Mouse (Mus musculus) cortical plate, adult 2 months (tissue): Measurements from ENCODE around the gene Fam207a. TPM values are rescaled to one million over a fixed set of nuclear protein-coding genes. Genes with fewer than 3 reads are reported as not detected.

ENCODE experiments used
- H3K27ac ChIP-seq: fragments of 200-500 bp; 2 replicates; pipeline ENCODE4 v1.5.1; 2012; ENCODE audit warnings: low read length, control low read depth, inconsistent platforms; ENCODE audit not compliant: insufficient read depth
- H3K4me1 ChIP-seq: fragments of 200-500 bp; 2 replicates; pipeline ENCODE4 v1.6.1; 2011; ENCODE audit warnings: low read length; ENCODE audit not compliant: control insufficient read depth, insufficient read depth
- H3K4me3 ChIP-seq: fragments of 200-500 bp; 2 replicates; pipeline ENCODE4 v1.5.1; 2011; ENCODE audit warnings: mild to moderate bottlenecking, low read length, control low read depth; ENCODE audit not compliant: insufficient read depth
- CTCF ChIP-seq: fragments of 200-500 bp; IDR thresholded peaks from 2 replicates; pipeline ENCODE4 v1.5.1; 2011; ENCODE audit warnings: mild to moderate bottlenecking, control low read depth, low read length; ENCODE audit not compliant: insufficient read depth; ENCODE audit errors: extremely low read depth
- POLR2A ChIP-seq: fragments of 200-500 bp; IDR thresholded peaks from 2 replicates; pipeline ENCODE4 v1.6.1; 2011; ENCODE audit warnings: mild to moderate bottlenecking, low read length, control low read depth; ENCODE audit not compliant: insufficient read depth; ENCODE audit errors: extremely low read depth
- polyA plus RNA-seq: library from polyadenylated mRNA; depleted of rRNA; stranded (reverse); fragments of >200 nt; gene quantifications from 2 replicates; pipeline ENCODE4 v1.2.3, GENCODE M21; 2012

Gene Fam207a
- polyA plus RNA-seq, 1 experiment = 35.1 TPM

- Histone ChIP-seq H3K4me3 (no peak overlapping the region), H3K27ac (no peak overlapping the region), H3K4me1 (peaks cover 4% of the 10 kb centered on the region; the same call in 1 of the 2 replicates)
- TF ChIP-seq CTCF (no peak), POLR2A (no peak)
These were observed 51.2 kb downstream of the Fam207a start for GRCm38 (mm10) chr10:77464181-77464936.

DNA sequence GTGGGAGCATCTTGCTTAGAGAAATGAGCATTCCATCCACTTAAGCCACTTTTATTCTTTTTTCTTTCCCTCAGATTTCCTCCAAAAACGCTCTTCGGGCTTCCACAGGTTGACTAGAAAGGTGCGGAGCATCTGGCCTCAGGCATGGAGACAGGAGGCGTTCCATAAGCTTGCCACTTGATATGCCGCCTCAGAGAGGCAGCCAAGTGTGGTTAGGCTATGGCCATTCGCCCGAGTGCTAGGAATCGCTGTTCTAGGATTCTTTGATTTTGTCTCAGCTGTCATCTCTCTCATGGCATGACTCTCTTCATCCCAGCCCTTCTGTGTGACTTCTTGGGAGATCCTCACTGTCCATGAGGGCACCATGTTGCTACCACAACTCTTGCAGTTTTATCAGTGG is 54.4 kb downstream of the Fam207a start:
- Histone ChIP-seq H3K4me3 (no peak overlapping the region), H3K27ac (no peak overlapping the region), H3K4me1 (no peaks in the 10 kb centered on the region)
- TF ChIP-seq POLR2A (no peak), CTCF (no peak)

GRCm38 (mm10) chr10:77457701-77458100 is 57.9 kb downstream of the Fam207a start:
- Histone ChIP-seq H3K4me1 (no peaks in the 10 kb centered on the region), H3K4me3 (no peak overlapping the region), H3K27ac (no peak overlapping the region)
- TF ChIP-seq CTCF = no peak
- TF ChIP-seq POLR2A = no peak

DNA sequence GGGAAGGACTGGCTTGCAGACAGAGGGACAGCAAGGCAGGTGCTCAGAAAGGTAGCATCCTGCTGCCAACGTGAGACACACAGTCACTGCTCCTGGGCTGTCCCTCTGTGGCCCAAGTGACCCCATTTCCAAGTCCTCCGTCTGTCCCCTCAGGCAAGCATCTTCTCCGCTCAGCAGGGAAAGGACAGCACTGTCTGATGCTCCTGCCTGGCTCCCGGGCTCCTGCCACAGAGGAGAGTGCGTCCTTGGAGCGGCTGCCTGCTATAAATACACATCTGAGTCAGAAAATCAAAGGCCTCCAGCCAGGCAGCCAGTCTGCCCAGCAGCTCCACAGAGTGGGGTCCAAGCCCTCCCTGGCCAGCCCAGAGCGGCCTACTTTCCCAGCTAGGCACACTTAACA is 59.1 kb downstream of the Fam207a start:
- no peak overlapping the region for H3K27ac ChIP-seq
- H3K4me1 ChIP-seq = no peaks in the 10 kb centered on the region
- no peak overlapping the region for H3K4me3 ChIP-seq
- no peak for TF ChIP-seq POLR2A
- TF ChIP-seq CTCF = no peak

- Histone ChIP-seq H3K4me1 (no peaks in the 10 kb centered on the region), H3K4me3 (no peak overlapping the region), H3K27ac (no peak overlapping the region)
- TF ChIP-seq POLR2A (no peak), CTCF (no peak)
These were observed 60.2 kb downstream of the Fam207a start for GRCm38 (mm10) chr10:77455251-77456010.

DNA sequence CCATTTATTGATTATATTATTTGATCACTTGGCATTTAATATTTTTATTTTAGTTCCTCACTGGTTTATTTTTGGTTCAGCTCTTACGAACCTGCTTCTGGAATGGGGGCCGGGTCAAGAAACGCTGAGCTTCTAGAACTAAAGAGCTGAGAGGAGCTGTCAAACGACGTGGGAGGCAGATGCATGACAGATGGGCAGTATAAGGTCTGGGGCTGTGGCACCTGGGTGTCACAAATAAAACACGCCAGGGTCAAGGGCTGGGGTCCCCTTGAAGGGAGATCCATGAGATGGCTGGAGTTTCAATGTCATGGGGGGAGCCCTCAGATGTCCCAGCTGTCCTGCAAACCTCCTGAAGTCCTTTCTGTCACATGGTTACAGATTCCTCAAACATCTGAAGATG is 60.8 kb downstream of the Fam207a start:
- Histone ChIP-seq H3K4me1 (peaks cover 1% of the 10 kb centered on the region; the same call in 1 of the 2 replicates), H3K4me3 (no peak overlapping the region), H3K27ac (no peak overlapping the region)
- TF ChIP-seq CTCF = no peak
- no peak for TF ChIP-seq POLR2A

DNA sequence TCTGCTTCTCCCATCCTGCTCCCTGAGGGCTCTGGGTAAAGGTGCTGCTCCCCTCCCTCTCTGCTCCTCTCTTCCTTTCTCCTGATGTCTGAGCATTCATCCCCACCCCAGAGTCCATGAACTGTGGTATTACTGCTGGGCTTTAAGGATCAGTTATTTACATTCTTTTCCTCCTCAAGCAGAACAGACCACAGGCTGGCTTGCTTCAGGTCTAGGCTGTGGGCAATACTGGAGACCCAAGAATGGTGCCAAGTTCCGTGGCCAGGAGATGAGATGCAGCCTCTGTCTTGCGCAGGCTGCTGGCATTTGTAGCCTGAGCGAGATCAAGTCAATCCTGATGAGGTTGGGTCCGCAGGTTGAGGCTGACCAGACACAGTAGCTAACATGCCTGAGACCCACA is 63.8 kb downstream of the Fam207a start:
- Histone ChIP-seq H3K4me1 (peaks cover 8% of the 10 kb centered on the region), H3K27ac (no peak overlapping the region), H3K4me3 (no peak overlapping the region)
- no peak for TF ChIP-seq CTCF
- no peak for TF ChIP-seq POLR2A

- no peak overlapping the region for H3K27ac ChIP-seq
- H3K4me3 ChIP-seq = no peak overlapping the region
- peaks cover 8% of the 10 kb centered on the region for H3K4me1 ChIP-seq
- TF ChIP-seq CTCF (no peak), POLR2A (no peak)
These were observed 65.5 kb downstream of the Fam207a start for GRCm38 (mm10) chr10:77450159-77450464.

- Histone ChIP-seq H3K4me3 (no peak overlapping the region), H3K4me1 (peaks cover 8% of the 10 kb centered on the region), H3K27ac (no peak overlapping the region)
- TF ChIP-seq POLR2A (no peak), CTCF (no peak)
These were observed 66.0 kb downstream of the Fam207a start for GRCm38 (mm10) chr10:77449315-77450158.
